Mouse (Mus musculus) right cerebral cortex, postnatal 10 days (tissue): ENCODE results near the gene Ctla2b.
"Not testable (repeated sequence)": the region's sequence is repeated elsewhere in the genome, so short reads cannot be mapped to it uniquely, and the experiment has no call there.

Source experiments
- DNase-seq, 2 experiments: peaks; one replicate each; pipeline ENCODE4 v3.0.0; 2021; ENCODE audit warnings: low spot score in 2 of 2

The Ctla2b gene

GRCm38 (mm10) chr13:60897328-60897727, at the start of gene Ctla2b:
Ctla2b (minus strand) TSS chr13:60897447.
- peak; percentile 20 to 25 for DNase-seq

DNA sequence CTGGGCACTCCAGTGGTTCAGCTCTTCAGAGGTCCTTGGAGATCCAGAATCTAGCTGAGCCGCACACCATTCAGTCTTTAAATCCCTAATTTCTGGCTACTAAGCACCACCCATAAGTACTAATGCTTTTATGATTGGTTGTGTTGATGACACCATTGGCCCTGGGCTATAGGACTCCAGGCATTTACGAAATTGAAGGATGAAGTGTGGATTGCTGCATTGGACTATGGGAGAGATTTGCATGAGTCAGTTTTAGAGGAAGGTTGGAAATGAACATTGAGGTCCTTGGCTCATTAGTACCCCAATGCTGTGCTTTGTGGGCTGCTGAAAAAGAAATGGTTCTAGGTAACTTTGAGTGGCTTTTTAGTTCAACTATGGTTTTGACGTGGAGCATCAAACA, 44.6 kb upstream of the Ctla2b start, which contains the start of gene Tpbpa:
Gene Tpbpa (minus strand): TSS at position 101 of the 400 bp plus-strand sequence.
- DNase-seq: not testable (repeated sequence)

GRCm38 (mm10) chr13:60936500-60936901, 39.3 kb upstream of the Ctla2b start, which contains the start of the genes Gm49391 and Ctla2a:
Gm49391 (minus strand) TSS chr13:60936571.
Ctla2a (minus strand) TSS chr13:60936625.
- DNase-seq: peak in 1 of 2 experiments; percentile 18

- DNase-seq: not testable (repeated sequence)
These were observed 38.2 kb upstream of the Ctla2b start, which contains the start of gene Gm49393 for GRCm38 (mm10) chr13:60935490-60935889. Gm49393 (minus strand) TSS chr13:60935590.

- DNase-seq: not testable (repeated sequence)
These were observed 7.5 kb upstream of the Ctla2b start, which contains the start of gene Tpbpb for GRCm38 (mm10) chr13:60904780-60905179. Tpbpb (minus strand) TSS chr13:60904880.

- not testable (repeated sequence) for DNase-seq
These were observed 453 bp downstream of the Ctla2b start, which contains the start of gene Gm49392 for GRCm38 (mm10) chr13:60896794-60897193. Gm49392 (minus strand) TSS chr13:60896894.

DNA sequence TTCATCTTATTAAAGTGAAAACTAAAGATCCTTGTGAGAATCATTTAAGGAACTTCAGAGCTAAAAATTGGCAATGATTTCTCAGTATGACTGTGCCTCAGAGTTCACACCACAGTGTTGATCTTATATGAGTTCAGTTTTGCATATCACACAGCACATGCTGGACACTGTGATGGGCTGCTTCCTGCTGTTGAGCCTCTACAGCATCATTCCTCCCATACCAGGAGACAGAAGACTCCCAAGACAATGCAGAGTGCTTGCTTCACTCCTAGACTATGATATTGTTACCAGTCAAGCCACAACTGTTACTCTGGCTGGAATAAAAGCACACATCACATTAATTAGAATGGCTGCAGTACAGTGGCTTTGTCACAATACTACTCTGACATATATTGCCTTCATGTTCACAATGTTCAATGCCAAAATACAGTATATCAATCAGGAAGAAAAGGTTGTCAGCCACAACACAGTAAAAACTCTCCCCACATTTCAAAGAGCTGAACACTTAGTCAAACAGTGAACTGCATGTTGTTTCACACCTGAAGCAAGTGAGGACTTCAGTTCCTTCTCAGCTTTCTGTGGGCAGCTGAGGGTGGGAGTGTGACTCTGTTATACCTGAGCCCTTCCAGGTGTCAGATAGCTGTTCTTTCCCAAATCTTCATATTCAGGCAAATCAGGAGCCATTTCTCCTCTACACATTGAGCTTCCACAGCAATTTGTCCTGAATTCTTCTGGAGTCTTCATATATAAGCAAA, 1.7 kb downstream of the Ctla2b start:
- DNase-seq: no peak

DNA sequence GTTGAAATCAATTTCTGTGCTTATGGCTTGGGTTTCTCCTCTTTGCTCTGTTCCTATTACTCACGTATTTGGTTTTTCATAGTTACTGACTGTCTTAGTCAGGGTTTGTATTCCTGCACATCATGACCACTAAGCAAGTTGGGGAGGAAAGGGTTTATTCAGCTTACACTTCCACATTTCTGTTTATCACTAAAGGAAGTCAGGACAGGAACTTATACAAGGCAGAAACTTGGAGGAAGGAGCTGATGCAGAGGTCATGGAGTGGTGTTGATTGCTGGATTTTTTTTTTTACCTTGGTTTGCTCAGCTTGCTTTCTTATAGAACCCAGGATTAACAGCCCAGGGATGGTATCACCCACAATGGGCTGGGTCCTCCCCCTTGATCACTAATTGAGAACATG, 4.9 kb downstream of the Ctla2b start:
- DNase-seq: no peak

- no peak for DNase-seq
These were observed 33.0 kb downstream of the Ctla2b start, which contains the start of gene 4930486L24Rik for GRCm38 (mm10) chr13:60864281-60864680. 4930486L24Rik (minus strand) TSS chr13:60864475.

- DNase-seq: no peak
These were observed 48.8 kb downstream of the Ctla2b start for GRCm38 (mm10) chr13:60848241-60849120.
